Mouse (Mus musculus): ENCODE results near the gene Gpr135. TPM values are rescaled to one million over a fixed set of nuclear protein-coding genes. Genes with fewer than 3 reads are reported as not detected.

Gpr135 gene
- polyA plus RNA-seq, 1 experiment from 2014 or later = 0.62 TPM

- TF ChIP-seq CTCF (IDR thresholded peaks at IDR 0.05; ENCODE audit: low read depth) = no peak
- no peak for TF ChIP-seq EP300 (optimal IDR thresholded peaks at IDR 0.05)
- Histone ChIP-seq H3K9ac (ENCODE audit: low read length) (no peak overlapping the region), H3K4me2 (replicated peaks; ENCODE audit: low read depth) (no peak overlapping the region), H3K9me3 (ENCODE audit: control insufficient read depth, low read length) (no peaks in the 10 kb centered on the region), H3K27ac (replicated peaks) (no peak overlapping the region), H3K4me1 (replicated peaks; ENCODE audit: control insufficient read depth, insufficient read depth) (no peaks in the 10 kb centered on the region), H3K27me3 (ENCODE audit: control insufficient read depth, insufficient read depth, low read length) (no peaks in the 10 kb centered on the region), H3K4me3 (ENCODE audit: low read depth, low read length) (no peak overlapping the region), H3K36me3 (ENCODE audit: control insufficient read depth, insufficient read depth, low read length) (peaks cover 5% of the 10 kb centered on the region; the same call in 1 of the 2 replicates)
- 79% methylated on average over 6 of the region's 6 CpGs for WGBS
- DNase-seq (ENCODE audit: low spot score) (no peak), ATAC-seq (ENCODE audit: low FRiP score, low TSS enrichment) (no peak)
Measured at GRCm38 (mm10) chr12:72102776-72103175, 31.9 kb upstream of the Gpr135 start.

- DNase-seq (ENCODE audit: low spot score) (no peak), ATAC-seq (ENCODE audit: low FRiP score, low TSS enrichment) (no peak)
- Histone ChIP-seq H3K9ac (ENCODE audit: low read length) (no peak overlapping the region), H3K4me3 (ENCODE audit: low read depth, low read length) (no peak overlapping the region), H3K27ac (replicated peaks) (no peak overlapping the region), H3K4me1 (replicated peaks; ENCODE audit: control insufficient read depth, insufficient read depth) (no peaks in the 10 kb centered on the region), H3K36me3 (ENCODE audit: control insufficient read depth, insufficient read depth, low read length) (peaks cover 22% of the 10 kb centered on the region), H3K4me2 (replicated peaks; ENCODE audit: low read depth) (no peak overlapping the region), H3K9me3 (ENCODE audit: control insufficient read depth, low read length) (no peaks in the 10 kb centered on the region), H3K27me3 (ENCODE audit: control insufficient read depth, insufficient read depth, low read length) (no peaks in the 10 kb centered on the region)
- 93% methylated on average over 8 of the region's 8 CpGs for WGBS
- TF ChIP-seq CTCF (IDR thresholded peaks at IDR 0.05; ENCODE audit: low read depth) (no peak), EP300 (optimal IDR thresholded peaks at IDR 0.05) (no peak)
Measured at GRCm38 (mm10) chr12:72096966-72097365, 26.0 kb upstream of the Gpr135 start.

GRCm38 (mm10) chr12:72089802-72090201 lies 18.9 kb upstream of the Gpr135 start:
- Histone ChIP-seq H3K9ac (ENCODE audit: low read length) (no peak overlapping the region), H3K27ac (replicated peaks) (no peak overlapping the region)
- ATAC-seq (ENCODE audit: low FRiP score, low TSS enrichment) = no peak

DNA sequence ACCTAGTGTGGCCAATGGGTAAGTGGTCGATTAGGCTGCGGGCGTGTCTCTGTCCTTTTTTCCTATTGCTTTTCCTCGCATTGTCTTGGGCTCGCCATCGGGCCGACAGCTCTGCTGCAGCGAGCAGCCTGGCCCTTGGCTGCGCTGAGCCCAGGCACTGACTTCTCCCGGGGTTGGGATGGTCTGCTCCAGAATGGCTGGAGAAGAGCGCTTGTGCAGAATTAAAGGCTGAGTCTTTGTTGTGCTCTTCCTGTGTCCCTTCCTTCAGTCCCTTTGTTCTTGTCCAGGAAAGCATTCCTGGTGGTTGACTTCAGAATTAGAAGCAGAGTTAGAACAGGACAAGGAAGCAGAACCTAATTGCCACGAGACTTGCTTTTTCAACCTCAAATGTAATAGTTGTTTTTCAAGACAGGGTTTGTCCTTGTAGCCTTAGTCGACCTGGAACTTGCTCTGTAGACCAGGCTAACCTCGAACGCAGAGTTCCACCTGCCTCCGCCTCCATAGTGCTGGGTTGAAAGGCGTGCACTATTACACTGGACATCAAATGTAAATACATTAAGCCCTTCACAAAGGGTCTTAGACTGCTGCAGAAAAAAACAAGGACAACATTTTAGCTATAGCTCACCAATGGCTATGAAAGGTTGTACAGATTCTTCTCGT lies 15.4 kb upstream of the Gpr135 start:
- H3K4me3 ChIP-seq (ENCODE audit: low read depth, low read length) = peak overlapping the region; percentile 62
- no peak for TF ChIP-seq CTCF (IDR thresholded peaks at IDR 0.05; ENCODE audit: low read depth)
- no peak for TF ChIP-seq EP300 (optimal IDR thresholded peaks at IDR 0.05)
- peak; percentile 28 for ATAC-seq (ENCODE audit: low FRiP score, low TSS enrichment)
- H3K36me3 ChIP-seq (ENCODE audit: control insufficient read depth, insufficient read depth, low read length) = no peaks in the 10 kb centered on the region; the same call in 1 of the 2 replicates
- WGBS = under 1% methylated on average over 18 of the region's 18 CpGs
- H3K9ac ChIP-seq (ENCODE audit: low read length) = peak overlapping the region; percentile 72
- H3K4me1 ChIP-seq (replicated peaks; ENCODE audit: control insufficient read depth, insufficient read depth) = peaks cover 3% of the 10 kb centered on the region
- peak overlapping the region; percentile 64 for H3K4me2 ChIP-seq (replicated peaks; ENCODE audit: low read depth)
- peak overlapping the region; percentile 92 for H3K27ac ChIP-seq (replicated peaks)
- H3K9me3 ChIP-seq (ENCODE audit: control insufficient read depth, low read length) = no peaks in the 10 kb centered on the region
- DNase-seq (ENCODE audit: low spot score) = no peak
- H3K27me3 ChIP-seq (ENCODE audit: control insufficient read depth, insufficient read depth, low read length) = no peaks in the 10 kb centered on the region

More at GRCm38 (mm10) chr12:72089802-72090201, 18.9 kb upstream of the Gpr135 start:
- TF ChIP-seq CTCF (IDR thresholded peaks at IDR 0.05; ENCODE audit: low read depth) (no peak), EP300 (optimal IDR thresholded peaks at IDR 0.05) (no peak)
- DNase-seq (ENCODE audit: low spot score) = no peak
- no peaks in the 10 kb centered on the region for H3K9me3 ChIP-seq (ENCODE audit: control insufficient read depth, low read length)
- H3K4me3 ChIP-seq (ENCODE audit: low read depth, low read length) = no peak overlapping the region
- H3K27me3 ChIP-seq (ENCODE audit: control insufficient read depth, insufficient read depth, low read length) = no peaks in the 10 kb centered on the region
- no peak overlapping the region for H3K4me2 ChIP-seq (replicated peaks; ENCODE audit: low read depth)
- peaks cover 3% of the 10 kb centered on the region for H3K4me1 ChIP-seq (replicated peaks; ENCODE audit: control insufficient read depth, insufficient read depth)
- peaks cover 15% of the 10 kb centered on the region for H3K36me3 ChIP-seq (ENCODE audit: control insufficient read depth, insufficient read depth, low read length)
- 90% methylated on average over 4 of the region's 4 CpGs for WGBS

- no peaks in the 10 kb centered on the region for H3K9me3 ChIP-seq (ENCODE audit: control insufficient read depth, low read length)
- no peaks in the 10 kb centered on the region; the same call in 1 of the 2 replicates for H3K36me3 ChIP-seq (ENCODE audit: control insufficient read depth, insufficient read depth, low read length)
- peak; percentile 78 for TF ChIP-seq EP300 (optimal IDR thresholded peaks at IDR 0.05)
- peak; percentile 47 for TF ChIP-seq CTCF (IDR thresholded peaks at IDR 0.05; ENCODE audit: low read depth)
- H3K27me3 ChIP-seq (ENCODE audit: control insufficient read depth, insufficient read depth, low read length) = no peaks in the 10 kb centered on the region
- peaks cover 3% of the 10 kb centered on the region for H3K4me1 ChIP-seq (replicated peaks; ENCODE audit: control insufficient read depth, insufficient read depth)
- H3K27ac ChIP-seq (replicated peaks) = peak within 1 kb of the TSS; percentile 92
- ATAC-seq (ENCODE audit: low FRiP score, low TSS enrichment) (peak; percentile 99), DNase-seq (ENCODE audit: low spot score) (peak; percentile 100)
- WGBS = under 1% methylated on average over 59 of the region's 60 CpGs
- peak within 1 kb of the TSS; percentile 62 for H3K4me3 ChIP-seq (ENCODE audit: low read depth, low read length)
- H3K4me2 ChIP-seq (replicated peaks; ENCODE audit: low read depth) = peak within 1 kb of the TSS; percentile 91
- H3K9ac ChIP-seq (ENCODE audit: low read length) = peak within 1 kb of the TSS; percentile 72
Measured at GRCm38 (mm10) chr12:72085329-72086165, 14.6 kb upstream of the Gpr135 start, which contains the start of the genes L3hypdh and Jkamp. Gene L3hypdh, minus strand, starts transcription at chr12:72085439. Gene Jkamp, plus strand, starts transcription at chr12:72085589.

Measured in stomach, postnatal 0 days (tissue).